Mouse (Mus musculus) myocyte (in vitro differentiated cells): Measurements from ENCODE around the gene Sppl2a. TPM values are rescaled to one million over a fixed set of nuclear protein-coding genes. Genes with fewer than 3 reads are reported as not detected.
"Not testable (repeated sequence)": the region's sequence is repeated elsewhere in the genome, so short reads cannot be mapped to it uniquely, and the experiment has no call there.

Experiments
- H3K27me3 ChIP-seq: one replicate; pipeline ENCODE4 v1.6.1; 2011; ENCODE audit not compliant: control insufficient read depth, insufficient read depth, insufficient read length
- H3K36me3 ChIP-seq: one replicate; pipeline ENCODE4 v1.6.1; 2011; ENCODE audit not compliant: control insufficient read depth, insufficient read depth
- H3K4me2 ChIP-seq: one replicate; pipeline ENCODE4 v1.6.1; 2011; ENCODE audit warnings: low read depth, control low read depth
- H3K4me3 ChIP-seq: one replicate; pipeline ENCODE4 v1.5.1; 2011; ENCODE audit warnings: mild to moderate bottlenecking, control low read depth, moderate library complexity
- H3K79me2 ChIP-seq: one replicate; pipeline ENCODE4 v1.6.1; 2011; ENCODE audit not compliant: control insufficient read depth, insufficient read depth
- H3ac ChIP-seq: one replicate; pipeline ENCODE4 v1.6.1; 2011; ENCODE audit not compliant: control insufficient read depth, insufficient read length
- CEBPB ChIP-seq: IDR thresholded peaks from 2 replicates; pipeline ENCODE4 v1.6.1; 2011; ENCODE audit warnings: mild to moderate bottlenecking, moderate library complexity; ENCODE audit not compliant: poor library complexity, insufficient read depth, severe bottlenecking
- E2F4 ChIP-seq: IDR thresholded peaks from one replicate; pipeline ENCODE4 v1.6.1; 2011; ENCODE audit warnings: mild to moderate bottlenecking, control low read depth, moderate library complexity; ENCODE audit not compliant: insufficient read depth
- MAX ChIP-seq: IDR thresholded peaks from one replicate; pipeline ENCODE4 v1.6.1; 2011; ENCODE audit warnings: low read depth, mild to moderate bottlenecking, control low read depth
- MYOD1 ChIP-seq, 3 experiments: IDR thresholded peaks; one replicate each; pipeline ENCODE4 v1.6.1; 2011; ENCODE audit warnings: control low read depth in 2 of 3, low read depth in 2 of 3, mild to moderate bottlenecking in 2 of 3, moderate library complexity in 1 of 3; ENCODE audit not compliant: insufficient read length in 2 of 3, control insufficient read depth in 1 of 3
- MYOG ChIP-seq, 3 experiments: IDR thresholded peaks; one replicate each; pipeline ENCODE4 v1.6.1; 2011; ENCODE audit warnings: control low read depth in 2 of 3, low read depth in 2 of 3, mild to moderate bottlenecking in 2 of 3; ENCODE audit not compliant: insufficient read length in 2 of 3, control insufficient read depth in 1 of 3, insufficient read depth in 1 of 3
- POLR2A ChIP-seq: IDR thresholded peaks from one replicate; pipeline ENCODE4 v1.6.1; 2011; ENCODE audit warnings: low read depth, mild to moderate bottlenecking, control low read depth, moderate library complexity; ENCODE audit not compliant: insufficient read length
- POLR2AphosphoS2 ChIP-seq: IDR thresholded peaks from one replicate; pipeline ENCODE4 v1.6.1; 2011; ENCODE audit warnings: low read depth, control low read depth; ENCODE audit not compliant: insufficient read length
- REST ChIP-seq: IDR thresholded peaks from one replicate; pipeline ENCODE4 v1.6.1; 2011; ENCODE audit warnings: mild to moderate bottlenecking, control low read depth, moderate library complexity; ENCODE audit not compliant: insufficient read depth, insufficient read length
- SRF ChIP-seq: IDR thresholded peaks from one replicate; pipeline ENCODE4 v1.6.1; 2011; ENCODE audit warnings: low read depth; ENCODE audit not compliant: control insufficient read depth, insufficient read length
- TCF12 ChIP-seq: IDR thresholded peaks from one replicate; pipeline ENCODE4 v1.6.1; 2011; ENCODE audit warnings: mild to moderate bottlenecking, control low read depth; ENCODE audit not compliant: poor library complexity, insufficient read depth, severe bottlenecking
- TCF3 ChIP-seq: IDR thresholded peaks from one replicate; pipeline ENCODE4 v1.6.1; 2011; ENCODE audit warnings: low read depth, control low read depth; ENCODE audit not compliant: insufficient read length
- USF1 ChIP-seq: IDR thresholded peaks from one replicate; pipeline ENCODE4 v1.6.1; 2011; ENCODE audit warnings: low read depth, mild to moderate bottlenecking, control low read depth, moderate library complexity
- polyA plus RNA-seq: library from polyadenylated mRNA; unstranded; fragments of >200 nt; fragmentation: generic; extraction: Trizol; gene quantifications from one replicate; pipeline ENCODE4 v1.2.1, GENCODE M21; 2012; ENCODE audit warnings: missing spikeins

Sppl2a gene
- polyA plus RNA-seq, 1 experiment: 14.9 TPM

GRCm38 (mm10) chr2:126891743-126892142 lies 41.3 kb downstream of the Sppl2a start:
- H3K79me2 ChIP-seq: no peaks in the 10 kb centered on the region
- TF ChIP-seq MAX: no peak
- no peak for TF ChIP-seq TCF12
- no peak for TF ChIP-seq POLR2A
- TF ChIP-seq TCF3: no peak
- TF ChIP-seq REST: no peak
- no peak for TF ChIP-seq E2F4
- TF ChIP-seq USF1: no peak
- no peak for TF ChIP-seq POLR2AphosphoS2
- no peak for TF ChIP-seq MYOG (IDR thresholded peaks at IDR 0.05; ENCODE audit: control insufficient read depth in 1 of 3, insufficient read depth in 1 of 3, insufficient read length in 2 of 3, low read depth in 2 of 3)
- no peak for TF ChIP-seq CEBPB
- no peak for TF ChIP-seq SRF
- TF ChIP-seq MYOD1 (IDR thresholded peaks at IDR 0.05; ENCODE audit: control insufficient read depth in 1 of 3, insufficient read length in 2 of 3, low read depth in 2 of 3): no peak

GRCm38 (mm10) chr2:126887141-126887540 lies 45.9 kb downstream of the Sppl2a start:
- H3K4me3 ChIP-seq: no peak overlapping the region
- TF ChIP-seq USF1 (no peak), POLR2A (no peak), MYOD1 (IDR thresholded peaks at IDR 0.05; ENCODE audit: control insufficient read depth in 1 of 3, insufficient read length in 2 of 3, low read depth in 2 of 3) (no peak), MYOG (IDR thresholded peaks at IDR 0.05; ENCODE audit: control insufficient read depth in 1 of 3, insufficient read depth in 1 of 3, insufficient read length in 2 of 3, low read depth in 2 of 3) (no peak), E2F4 (no peak), TCF3 (no peak), REST (no peak), POLR2AphosphoS2 (no peak), CEBPB (no peak), TCF12 (no peak), SRF (no peak), MAX (no peak)

More at GRCm38 (mm10) chr2:126891743-126892142, 41.3 kb downstream of the Sppl2a start:
- Histone ChIP-seq H3K27me3 (no peaks in the 10 kb centered on the region), H3K4me2 (no peak overlapping the region), H3K4me3 (no peak overlapping the region), H3K36me3 (peaks cover 5% of the 10 kb centered on the region), H3ac (no peak overlapping the region)

GRCm38 (mm10) chr2:126885871-126886270 lies 47.2 kb downstream of the Sppl2a start:
- Histone ChIP-seq H3K79me2 (no peaks in the 10 kb centered on the region), H3ac (no peak overlapping the region), H3K27me3 (no peaks in the 10 kb centered on the region), H3K36me3 (no peaks in the 10 kb centered on the region), H3K4me2 (no peak overlapping the region), H3K4me3 (no peak overlapping the region)
- TF ChIP-seq MYOG (IDR thresholded peaks at IDR 0.05; ENCODE audit: control insufficient read depth in 1 of 3, insufficient read depth in 1 of 3, insufficient read length in 2 of 3, low read depth in 2 of 3): no peak
- no peak for TF ChIP-seq TCF12
- TF ChIP-seq CEBPB: no peak
- TF ChIP-seq E2F4: no peak
- no peak for TF ChIP-seq MAX
- no peak for TF ChIP-seq USF1
- TF ChIP-seq REST: no peak
- no peak for TF ChIP-seq TCF3
- no peak for TF ChIP-seq POLR2A
- no peak for TF ChIP-seq POLR2AphosphoS2
- no peak for TF ChIP-seq SRF
- TF ChIP-seq MYOD1 (IDR thresholded peaks at IDR 0.05; ENCODE audit: control insufficient read depth in 1 of 3, insufficient read length in 2 of 3, low read depth in 2 of 3): no peak

More at GRCm38 (mm10) chr2:126887141-126887540, 45.9 kb downstream of the Sppl2a start:
- Histone ChIP-seq H3K4me2 (no peak overlapping the region), H3K79me2 (no peaks in the 10 kb centered on the region), H3ac (no peak overlapping the region), H3K27me3 (no peaks in the 10 kb centered on the region), H3K36me3 (no peaks in the 10 kb centered on the region)

- not testable (repeated sequence) for H3K79me2 ChIP-seq, H3K27me3 ChIP-seq, H3ac ChIP-seq, H3K4me2 ChIP-seq, H3K4me3 ChIP-seq, H3K36me3 ChIP-seq
These were observed 50.3 kb downstream of the Sppl2a start for GRCm38 (mm10) chr2:126882711-126883110.

GRCm38 (mm10) chr2:126877991-126878390 lies 55.0 kb downstream of the Sppl2a start:
- Histone ChIP-seq H3K27me3 (no peaks in the 10 kb centered on the region), H3K36me3 (no peaks in the 10 kb centered on the region), H3K4me3 (no peak overlapping the region), H3K79me2 (peaks cover 26% of the 10 kb centered on the region), H3ac (no peak overlapping the region), H3K4me2 (no peak overlapping the region)
- TF ChIP-seq SRF: no peak
- no peak for TF ChIP-seq MYOD1 (IDR thresholded peaks at IDR 0.05; ENCODE audit: control insufficient read depth in 1 of 3, insufficient read length in 2 of 3, low read depth in 2 of 3)
- no peak for TF ChIP-seq MYOG (IDR thresholded peaks at IDR 0.05; ENCODE audit: control insufficient read depth in 1 of 3, insufficient read depth in 1 of 3, insufficient read length in 2 of 3, low read depth in 2 of 3)
- no peak for TF ChIP-seq MAX
- TF ChIP-seq REST: no peak
- TF ChIP-seq USF1: no peak
- no peak for TF ChIP-seq POLR2AphosphoS2
- no peak for TF ChIP-seq TCF12
- TF ChIP-seq CEBPB: no peak
- TF ChIP-seq POLR2A: no peak
- no peak for TF ChIP-seq E2F4
- TF ChIP-seq TCF3: no peak
